Mouse (Mus musculus) layer of hippocampus, postnatal 10 days (tissue): Measurements from ENCODE around the gene Sars. TPM values are rescaled to one million over a fixed set of nuclear protein-coding genes. Genes with fewer than 3 reads are reported as not detected.

ENCODE experiments used
- DNase-seq, 2 experiments: peaks; one replicate each; pipeline ENCODE4 v3.0.0; 2021; ENCODE audit warnings: low spot score in 2 of 2
- total RNA-seq, 2 experiments: library from RNA; stranded (reverse); gene quantifications; 2 replicates each; pipeline ENCODE4 v1.2.3; 2021

The Sars gene
- total RNA-seq, 2 experiments from 2014 or later, result 215 TPM

DNA sequence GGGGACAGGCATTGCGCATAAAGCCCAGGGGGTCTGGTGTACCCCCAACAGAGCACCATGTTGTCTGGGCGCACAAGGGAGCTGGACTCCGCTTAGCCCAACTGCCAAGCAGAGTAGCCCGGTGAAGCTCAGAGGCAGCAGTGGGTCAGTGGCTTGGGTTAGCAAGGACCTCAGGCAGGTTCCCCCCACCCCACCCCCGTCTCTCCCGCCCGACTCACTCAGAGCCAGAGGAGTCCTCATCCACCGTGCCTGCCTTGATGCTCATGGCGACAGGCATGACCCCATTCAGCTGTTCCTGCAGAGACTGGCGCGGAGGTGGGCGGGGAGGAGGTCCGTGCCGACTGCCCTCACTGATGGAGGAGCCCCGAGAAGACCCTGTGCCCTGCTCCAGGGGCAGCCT lies 52.2 kb downstream of the Sars start:
- no peak for DNase-seq

DNA sequence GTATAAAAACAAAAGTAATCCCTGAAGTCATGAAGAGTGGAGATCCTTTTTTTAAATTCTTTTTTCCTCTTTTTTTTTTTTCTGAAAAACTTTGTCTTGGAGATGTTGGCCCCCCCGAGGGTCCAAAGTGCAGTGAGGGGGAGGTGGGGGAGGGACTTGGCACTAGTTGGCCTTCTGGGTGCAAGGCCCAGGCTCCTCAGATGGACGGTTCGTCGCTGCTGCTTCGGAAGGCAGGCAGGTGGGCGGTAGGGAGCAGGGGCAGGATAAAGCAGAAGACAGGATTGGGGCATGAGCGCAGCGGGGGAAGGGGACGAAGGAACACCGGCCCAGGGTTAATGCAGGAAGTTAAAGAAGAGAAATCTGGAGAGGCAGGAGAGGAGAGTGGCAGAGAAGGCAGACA lies 52.7 kb downstream of the Sars start:
- no peak for DNase-seq

DNA sequence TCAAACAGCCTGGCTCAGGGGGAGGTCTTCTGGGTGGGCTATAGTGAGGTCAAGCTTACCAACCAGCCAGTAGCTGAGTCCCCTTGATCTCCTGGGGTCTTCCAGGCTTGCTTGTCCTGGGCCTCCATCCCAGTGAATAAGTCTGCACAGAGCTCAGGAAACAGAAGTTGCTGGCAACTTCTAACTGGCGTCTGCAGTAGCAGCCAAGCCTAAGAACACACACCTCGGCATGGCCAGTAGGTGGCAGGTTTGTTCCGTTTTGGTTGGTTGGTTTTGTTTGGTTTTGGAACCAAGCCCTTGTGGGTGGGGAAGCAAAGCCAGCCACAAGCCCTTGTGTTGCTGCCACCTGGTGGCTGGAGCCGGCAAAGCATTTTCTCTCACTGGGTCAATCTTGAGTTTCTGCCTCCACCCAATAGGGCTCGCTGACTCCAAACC lies 55.9 kb downstream of the Sars start:
- DNase-seq, result peak; percentile 98 to 99

- DNase-seq, result no peak
Measured at GRCm38 (mm10) chr3:108386186-108386585, 58.8 kb downstream of the Sars start.

- no peak for DNase-seq
Measured at GRCm38 (mm10) chr3:108384425-108384824, 60.6 kb downstream of the Sars start.

- DNase-seq, result peak; percentile 82 to 87
Measured at GRCm38 (mm10) chr3:108383485-108384354, 61.3 kb downstream of the Sars start, which contains the start of gene Psrc1. Psrc1 (plus strand) TSS chr3:108383839.

DNA sequence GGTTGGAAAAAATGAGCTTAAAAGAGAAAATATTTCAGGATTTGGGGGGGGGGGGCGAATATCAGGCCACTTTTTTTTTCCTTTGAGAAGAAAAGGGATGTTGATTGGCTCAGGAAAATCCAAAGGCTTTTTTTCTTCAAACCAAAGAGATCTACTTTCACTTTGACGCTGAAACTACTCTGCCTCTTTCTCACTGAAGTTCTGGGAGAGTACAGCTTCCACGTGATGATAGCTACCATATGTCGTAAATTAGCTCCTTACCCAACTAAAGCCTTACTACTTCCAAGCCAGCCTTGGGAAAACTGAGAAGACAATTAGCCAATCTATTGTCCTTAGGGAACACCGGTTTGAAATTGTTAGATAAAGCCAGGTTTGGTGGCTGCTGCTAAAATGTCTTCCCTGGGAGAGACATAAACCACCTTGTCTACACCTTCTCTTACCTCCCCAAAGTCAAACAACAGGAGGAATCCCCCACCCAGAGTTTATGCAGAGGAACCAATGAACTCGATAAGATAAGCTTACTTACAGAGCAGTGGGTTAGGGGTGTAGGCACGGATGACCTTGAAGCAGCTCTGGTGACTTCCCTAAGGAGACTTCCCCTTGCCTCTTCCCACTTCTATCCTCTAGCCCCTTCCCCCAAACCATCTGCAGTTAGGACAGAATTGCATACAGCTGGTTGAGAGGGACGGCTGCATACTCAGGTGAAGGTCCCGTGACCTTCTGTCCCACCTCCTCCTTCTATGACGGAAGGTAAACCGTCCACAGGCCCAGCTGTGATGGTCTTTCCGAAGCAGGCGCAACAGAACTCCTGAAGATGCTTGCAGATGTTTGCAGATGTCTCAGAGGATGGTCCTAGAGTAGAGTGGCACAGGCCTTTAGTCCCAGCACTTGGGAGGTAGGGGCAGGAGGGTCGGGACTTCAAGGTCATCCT lies 62.8 kb downstream of the Sars start:
- no peak for DNase-seq

- DNase-seq, result no peak
Measured at GRCm38 (mm10) chr3:108380695-108381094, 64.3 kb downstream of the Sars start.

DNA sequence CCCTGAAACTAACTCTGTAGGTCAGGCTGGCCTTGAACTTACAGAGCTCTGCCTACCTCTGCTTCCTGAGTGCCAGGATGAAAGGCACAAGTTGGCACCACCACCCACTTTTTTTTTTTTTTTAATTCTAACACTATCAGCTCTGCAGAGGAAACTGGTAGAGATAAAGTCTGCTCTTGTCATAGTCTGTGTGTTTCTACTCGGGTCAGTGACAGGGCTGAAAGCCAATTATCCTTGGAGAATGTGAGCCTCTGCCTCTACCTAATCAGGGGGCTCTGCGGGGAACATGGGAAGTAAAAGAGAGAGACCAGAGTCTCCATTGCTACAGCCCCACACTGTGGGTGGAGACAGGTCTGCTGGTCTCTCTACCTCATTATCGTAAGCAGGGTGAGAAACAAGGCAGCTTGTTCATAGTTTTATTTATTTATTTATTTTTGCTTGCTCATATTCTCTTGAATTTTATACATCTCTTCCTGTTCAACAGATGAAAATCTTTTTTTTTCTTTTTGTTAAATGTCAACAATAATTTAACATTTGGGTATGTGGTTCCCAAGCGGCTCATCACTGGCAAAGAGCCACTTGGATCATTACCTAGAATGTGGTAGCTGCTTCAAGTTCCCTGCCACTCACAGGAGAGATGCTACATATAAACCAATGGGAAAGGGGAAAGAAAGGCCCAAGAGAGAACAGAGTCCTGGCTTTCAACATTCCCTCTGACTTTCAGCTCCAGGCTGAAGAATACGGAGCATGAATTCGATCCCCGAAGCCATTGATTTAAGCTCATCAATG lies 65.9 kb downstream of the Sars start:
- no peak for DNase-seq

Other genes with a start within 250 kb of the Sars start
- 10 to 100 TPM; 10.6 to 11.2 TPM for gene Cyb561d1, start 244.0 kb downstream of the Sars start, total RNA-seq
- gene Atxn7l2, start 234.3 kb downstream of the Sars start, total RNA-seq, result 10 to 100 TPM; 21.1 to 26.1 TPM
- gene Sypl2, start 218.6 kb downstream of the Sars start, total RNA-seq, result 1 to 10 TPM; 1.2 to 1.6 TPM
- 10 to 100 TPM; 84.5 to 91.8 TPM for gene Psma5, start 188.3 kb downstream of the Sars start, total RNA-seq
- 100 to 1,000 TPM; 181 to 182 TPM for gene Sort1, start 161.1 kb downstream of the Sars start, total RNA-seq
- under 1 TPM in 1 of 2 experiments, not detected in 1; 0.36 TPM for gene Mybphl, start 80.3 kb downstream of the Sars start, total RNA-seq
- gene Psrc1, start 61.4 kb downstream of the Sars start, total RNA-seq, result 10 to 100 TPM; 12.5 to 12.8 TPM
- 100 to 1,000 TPM; 177 to 179 TPM for gene Celsr2, start 29.7 kb downstream of the Sars start, total RNA-seq
- 1 to 10 TPM; 2.1 to 2.7 TPM for gene 1700013F07Rik, start 88.9 kb upstream of the Sars start, total RNA-seq
- gene 5330417C22Rik, start 91.3 kb upstream of the Sars start, total RNA-seq, result 10 to 100 TPM; 16.8 to 22.0 TPM
- 10 to 100 TPM; 43.3 to 43.8 TPM for gene Tmem167b, start 117.3 kb upstream of the Sars start, total RNA-seq
- gene Taf13, start 126.5 kb upstream of the Sars start, total RNA-seq, result 10 to 100 TPM; 33.1 to 33.2 TPM
- gene Wdr47, start 146.1 kb upstream of the Sars start, total RNA-seq, result 100 to 1,000 TPM; 130 to 141 TPM
- 10 to 100 TPM; 25.1 to 25.7 TPM for gene Clcc1, start 208.7 kb upstream of the Sars start, total RNA-seq